Mouse (Mus musculus): ENCODE data around the gene St3gal3. TPM values are rescaled to one million over a fixed set of nuclear protein-coding genes. Genes with fewer than 3 reads are reported as not detected.

St3gal3 gene
- polyA plus RNA-seq, 1 experiment: 23.4 TPM

DNA sequence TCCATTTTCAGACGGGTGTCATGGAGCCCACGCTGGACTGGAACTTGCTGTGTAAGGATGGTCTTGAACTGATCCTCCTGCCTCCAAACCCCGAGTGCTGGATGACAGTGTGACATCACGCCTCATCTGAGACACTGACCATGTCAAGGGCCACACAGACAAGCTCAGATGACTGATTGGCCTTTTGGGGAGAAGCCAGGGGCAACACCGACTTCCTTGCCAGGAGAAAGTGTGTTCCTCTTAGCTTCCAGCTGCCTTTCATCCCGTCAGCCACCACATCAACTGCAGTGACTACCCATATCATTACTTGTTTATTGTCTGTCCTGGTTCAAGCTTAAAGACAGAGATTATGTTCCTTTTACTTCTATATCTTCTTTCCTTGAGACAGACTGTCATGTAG, 209.8 kb downstream of the St3gal3 start:
- 42% methylated on average over 6 of the region's 6 CpGs for WGBS
- no peak for DNase-seq
- Histone ChIP-seq H3K4me1 (ENCODE audit: control insufficient read depth, insufficient read depth, low read length) (no peaks in the 10 kb centered on the region), H3K4me3 (replicated peaks; ENCODE audit: extremely low read depth, low read depth, low read length) (no peak overlapping the region)
- TF ChIP-seq POLR2A (IDR thresholded peaks at IDR 0.05; ENCODE audit: borderline replicate concordance, extremely low read depth, low read depth, low read length) (no peak), CTCF (IDR thresholded peaks at IDR 0.05; ENCODE audit: insufficient read depth, low read length) (no peak)

DNA sequence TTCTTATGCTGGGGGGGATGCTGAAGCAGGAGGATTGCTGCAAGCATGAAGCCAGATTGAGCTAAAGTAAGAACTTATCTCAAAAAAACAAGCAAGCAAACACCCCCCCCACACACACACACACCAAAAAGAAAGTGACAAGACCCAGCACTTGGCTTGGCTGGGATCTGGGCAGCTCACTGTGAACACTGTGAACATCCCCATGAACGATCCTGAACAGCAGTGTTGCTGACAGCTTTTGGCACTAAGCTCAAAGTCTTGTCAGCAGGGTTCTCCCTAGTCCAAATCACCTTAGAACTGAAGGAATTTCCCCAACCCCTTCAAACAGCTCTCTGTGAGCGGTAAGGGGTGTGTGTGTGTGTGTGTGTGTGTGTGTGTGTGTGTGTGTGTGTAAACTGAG, 211.3 kb downstream of the St3gal3 start:
- 50% methylated on average over 2 of the region's 2 CpGs for WGBS
- Histone ChIP-seq H3K4me1 (ENCODE audit: control insufficient read depth, insufficient read depth, low read length) (no peaks in the 10 kb centered on the region), H3K4me3 (replicated peaks; ENCODE audit: extremely low read depth, low read depth, low read length) (no peak overlapping the region)
- no peak for TF ChIP-seq POLR2A (IDR thresholded peaks at IDR 0.05; ENCODE audit: borderline replicate concordance, extremely low read depth, low read depth, low read length)
- TF ChIP-seq CTCF (IDR thresholded peaks at IDR 0.05; ENCODE audit: insufficient read depth, low read length): no peak
- DNase-seq: no peak

DNA sequence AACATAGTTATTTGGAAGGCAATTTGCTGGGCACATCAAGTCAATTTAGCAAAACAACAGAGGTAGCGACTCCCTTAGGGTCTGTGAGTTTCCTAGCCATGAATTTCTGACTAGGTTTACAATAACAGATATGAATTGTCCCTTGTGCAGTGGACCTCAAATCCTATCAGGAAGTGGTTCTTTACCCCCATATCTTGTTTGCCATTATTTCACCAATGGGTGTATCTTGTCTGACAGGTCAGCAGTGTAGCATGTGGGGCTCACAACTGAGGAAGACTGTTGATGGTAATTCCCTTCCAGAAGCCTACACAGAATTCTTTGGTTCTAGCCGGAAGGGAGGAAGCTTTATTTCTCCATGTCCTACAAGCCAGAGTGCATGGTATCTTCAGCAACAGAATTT, 213.4 kb downstream of the St3gal3 start:
- WGBS: 85% methylated on average over 2 of the region's 2 CpGs
- H3K4me3 ChIP-seq (replicated peaks; ENCODE audit: extremely low read depth, low read depth, low read length): no peak overlapping the region
- TF ChIP-seq CTCF (IDR thresholded peaks at IDR 0.05; ENCODE audit: insufficient read depth, low read length) (no peak), POLR2A (IDR thresholded peaks at IDR 0.05; ENCODE audit: borderline replicate concordance, extremely low read depth, low read depth, low read length) (no peak)
- no peak for DNase-seq
- no peaks in the 10 kb centered on the region for H3K4me1 ChIP-seq (ENCODE audit: control insufficient read depth, insufficient read depth, low read length)

DNA sequence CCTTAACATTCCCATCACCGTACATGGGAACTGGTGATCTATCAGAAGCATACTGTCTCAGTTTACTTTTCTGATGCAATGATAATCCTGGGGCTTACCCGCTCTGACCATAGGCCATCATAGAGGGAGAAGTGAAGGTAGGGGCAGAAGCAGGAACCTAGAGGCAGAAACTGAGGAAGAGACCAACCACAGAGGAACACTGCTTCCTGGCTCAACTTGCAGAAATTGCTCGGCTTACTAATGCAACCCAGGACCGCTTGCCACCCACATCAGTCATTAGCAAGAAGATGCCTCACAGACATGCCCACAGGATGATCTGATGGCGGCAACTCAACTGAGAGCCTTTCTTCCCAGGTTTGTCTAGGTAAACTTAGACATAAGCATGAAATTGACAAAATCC, 216.0 kb downstream of the St3gal3 start:
- WGBS: 70% methylated on average over 5 of the region's 5 CpGs
- no peak for DNase-seq
- Histone ChIP-seq H3K4me3 (replicated peaks; ENCODE audit: extremely low read depth, low read depth, low read length) (no peak overlapping the region), H3K4me1 (ENCODE audit: control insufficient read depth, insufficient read depth, low read length) (peaks cover 5% of the 10 kb centered on the region; the same call in 1 of the 2 replicates)
- TF ChIP-seq POLR2A (IDR thresholded peaks at IDR 0.05; ENCODE audit: borderline replicate concordance, extremely low read depth, low read depth, low read length): no peak
- TF ChIP-seq CTCF (IDR thresholded peaks at IDR 0.05; ENCODE audit: insufficient read depth, low read length): no peak

DNA sequence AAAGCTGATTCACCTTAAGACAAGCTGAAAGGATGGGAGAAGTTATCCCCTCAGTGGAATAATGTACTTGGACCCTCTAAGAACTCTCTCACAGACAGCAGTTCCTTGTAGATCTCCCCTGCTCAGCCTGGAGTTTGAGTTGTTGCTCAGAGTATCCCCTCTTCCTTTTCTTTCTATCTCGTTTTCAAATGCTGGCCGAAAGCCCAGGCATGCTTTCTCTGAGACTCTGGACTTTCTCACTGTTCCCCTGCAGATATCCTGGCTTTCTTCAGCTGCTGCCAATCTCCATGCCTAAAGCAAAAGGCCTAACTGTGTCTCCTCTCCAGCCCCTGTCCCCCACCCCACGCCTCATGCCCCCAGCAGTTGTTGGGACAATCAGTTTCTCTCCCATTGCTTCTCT, 216.5 kb downstream of the St3gal3 start:
- H3K4me1 ChIP-seq (ENCODE audit: control insufficient read depth, insufficient read depth, low read length): peaks cover 5% of the 10 kb centered on the region; the same call in 1 of the 2 replicates
- 53% methylated on average over 3 of the region's 3 CpGs for WGBS
- no peak for DNase-seq
- no peak for TF ChIP-seq CTCF (IDR thresholded peaks at IDR 0.05; ENCODE audit: insufficient read depth, low read length)
- TF ChIP-seq POLR2A (IDR thresholded peaks at IDR 0.05; ENCODE audit: borderline replicate concordance, extremely low read depth, low read depth, low read length): no peak
- no peak overlapping the region for H3K4me3 ChIP-seq (replicated peaks; ENCODE audit: extremely low read depth, low read depth, low read length)

DNA sequence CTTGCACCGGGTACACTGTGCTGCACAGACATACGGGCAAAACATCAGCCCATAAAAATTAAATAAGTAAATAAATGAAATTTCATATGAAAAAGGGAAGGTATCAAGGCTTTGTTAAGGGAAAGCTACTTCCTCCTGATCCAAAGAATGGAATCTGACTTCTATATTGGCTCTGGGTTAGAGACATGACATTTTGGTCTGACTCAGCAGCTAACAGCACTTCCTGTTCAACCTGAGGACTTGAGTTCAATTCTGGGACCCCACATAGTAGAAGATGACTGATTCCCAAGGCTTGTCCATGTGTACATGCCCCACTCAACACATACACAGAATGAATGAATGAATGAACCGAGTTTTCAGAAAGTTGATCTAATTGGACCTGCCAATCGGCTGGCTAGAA, 216.9 kb downstream of the St3gal3 start:
- DNase-seq: no peak
- no peak overlapping the region for H3K4me3 ChIP-seq (replicated peaks; ENCODE audit: extremely low read depth, low read depth, low read length)
- TF ChIP-seq POLR2A (IDR thresholded peaks at IDR 0.05; ENCODE audit: borderline replicate concordance, extremely low read depth, low read depth, low read length) (no peak), CTCF (IDR thresholded peaks at IDR 0.05; ENCODE audit: insufficient read depth, low read length) (no peak)
- 87% methylated on average over 4 of the region's 4 CpGs for WGBS
- peaks cover 8% of the 10 kb centered on the region; the same call in 1 of the 2 replicates for H3K4me1 ChIP-seq (ENCODE audit: control insufficient read depth, insufficient read depth, low read length)

DNA sequence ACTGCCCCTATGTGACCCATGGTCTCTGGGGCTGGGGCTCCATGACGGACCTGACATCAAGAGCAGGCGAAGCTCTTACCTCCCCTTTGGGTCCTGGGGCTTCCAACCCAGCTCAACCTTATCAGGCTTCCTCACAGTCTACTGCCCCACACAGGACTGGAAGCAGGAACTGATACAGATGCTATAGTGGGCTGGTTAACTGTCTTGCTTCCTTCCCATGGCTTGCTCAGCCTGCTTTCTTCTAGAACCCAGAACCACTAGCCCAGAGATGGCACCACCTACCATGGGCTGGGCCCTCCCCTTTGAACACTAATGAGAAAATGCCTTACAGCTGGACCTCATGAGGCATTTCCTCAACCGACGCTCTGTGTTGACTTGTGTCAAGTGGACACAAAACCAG, 217.3 kb downstream of the St3gal3 start:
- peaks cover 9% of the 10 kb centered on the region; the same call in 1 of the 2 replicates for H3K4me1 ChIP-seq (ENCODE audit: control insufficient read depth, insufficient read depth, low read length)
- DNase-seq: no peak
- TF ChIP-seq POLR2A (IDR thresholded peaks at IDR 0.05; ENCODE audit: borderline replicate concordance, extremely low read depth, low read depth, low read length) (no peak), CTCF (IDR thresholded peaks at IDR 0.05; ENCODE audit: insufficient read depth, low read length) (no peak)
- no peak overlapping the region for H3K4me3 ChIP-seq (replicated peaks; ENCODE audit: extremely low read depth, low read depth, low read length)
- 81% methylated on average over 4 of the region's 4 CpGs for WGBS

DNA sequence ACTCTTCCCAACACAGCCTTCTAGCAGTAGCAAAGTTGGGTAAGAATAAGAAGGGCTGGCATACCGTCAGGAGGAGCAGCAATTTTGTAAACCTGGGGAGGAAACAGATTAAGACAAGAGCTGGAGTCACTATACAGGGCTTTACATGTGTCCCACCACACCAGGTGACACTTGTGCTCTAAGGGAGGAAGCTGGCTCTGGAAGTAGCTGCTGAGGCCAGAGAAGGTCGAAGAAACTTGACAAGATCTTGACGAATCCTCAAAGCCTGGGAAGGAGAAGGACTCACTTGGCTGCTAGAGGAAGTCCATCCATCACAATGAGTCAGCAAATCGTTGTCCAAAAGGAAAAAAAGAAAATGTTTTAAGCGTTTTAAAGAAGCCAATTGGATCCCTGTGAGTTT, 218.3 kb downstream of the St3gal3 start:
- WGBS: 51% methylated on average over 5 of the region's 5 CpGs
- Histone ChIP-seq H3K4me3 (replicated peaks; ENCODE audit: extremely low read depth, low read depth, low read length) (no peak overlapping the region), H3K4me1 (ENCODE audit: control insufficient read depth, insufficient read depth, low read length) (peaks cover 9% of the 10 kb centered on the region; the same call in 1 of the 2 replicates)
- no peak for TF ChIP-seq POLR2A (IDR thresholded peaks at IDR 0.05; ENCODE audit: borderline replicate concordance, extremely low read depth, low read depth, low read length)
- no peak for TF ChIP-seq CTCF (IDR thresholded peaks at IDR 0.05; ENCODE audit: insufficient read depth, low read length)
- DNase-seq: no peak

DNA sequence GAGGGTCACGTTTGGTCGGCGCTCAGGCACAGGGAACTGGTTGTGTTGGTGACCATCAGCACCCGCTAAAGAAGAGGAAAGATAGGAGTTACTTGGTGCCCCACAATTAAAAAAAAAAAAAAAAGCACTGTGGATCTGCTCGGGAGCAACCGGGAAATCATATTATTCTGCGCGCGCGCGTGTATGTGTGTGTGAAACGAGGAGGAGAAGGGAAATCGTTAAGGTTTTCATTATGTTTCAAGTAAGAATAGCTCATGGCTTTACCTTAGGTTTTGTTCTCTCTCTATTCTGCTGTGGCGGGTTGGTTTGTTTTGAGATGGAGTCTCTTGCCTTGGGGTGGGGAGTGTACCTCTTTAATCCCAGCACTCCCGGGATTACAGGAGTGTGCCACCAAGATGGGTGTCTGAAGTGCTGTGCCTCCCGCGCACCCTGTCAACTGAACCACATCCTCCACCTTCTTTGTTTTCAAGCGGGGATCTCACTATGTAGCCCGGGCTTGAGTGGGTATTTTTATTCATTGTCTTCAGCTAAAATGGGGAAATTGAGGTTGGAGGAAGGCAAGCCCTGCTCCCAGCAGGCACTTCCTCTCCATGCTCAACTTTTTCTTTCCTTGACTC, 219.1 kb downstream of the St3gal3 start:
- WGBS: 2% methylated on average over 19 of the region's 19 CpGs
- no peak for DNase-seq

More for the DNA sequence above, 219.1 kb downstream of the St3gal3 start:
- Histone ChIP-seq H3K4me1 (ENCODE audit: control insufficient read depth, insufficient read depth, low read length) (peaks cover 9% of the 10 kb centered on the region; the same call in 1 of the 2 replicates), H3K4me3 (replicated peaks; ENCODE audit: extremely low read depth, low read depth, low read length) (peak overlapping the region; percentile 96)
- TF ChIP-seq CTCF (IDR thresholded peaks at IDR 0.05; ENCODE audit: insufficient read depth, low read length): no peak
- TF ChIP-seq POLR2A (IDR thresholded peaks at IDR 0.05; ENCODE audit: borderline replicate concordance, extremely low read depth, low read depth, low read length): no peak
